Mouse (Mus musculus): Measurements from ENCODE around the gene Washc4.

Washc4 gene

GRCm38 (mm10) chr10:83639881-83640386 is 96.4 kb downstream of the Washc4 start:
- DNase-seq, result no peak

GRCm38 (mm10) chr10:83641641-83642040 is 98.1 kb downstream of the Washc4 start:
- no peak for DNase-seq

- no peak for DNase-seq
Measured at GRCm38 (mm10) chr10:83644167-83644566, 100.6 kb downstream of the Washc4 start.

GRCm38 (mm10) chr10:83644865-83645715 is 101.5 kb downstream of the Washc4 start:
- DNase-seq, result no peak

GRCm38 (mm10) chr10:83645716-83645990 is 102.1 kb downstream of the Washc4 start:
- DNase-seq, result no peak

All from B cell, adult 2 months (primary cell).